ENCODE assay signal across 24 mouse cellular contexts in genomic region chr17:3803507-3803906, GRCm38 (mm10).
"Had no signal": no experiment of that assay in that cellular context is flagged by ENCODE, and none has a peak within 500 bp of the region (broad histone marks: within the 10 kb centered on the region; RNA-seq: fewer than 3 reads in every experiment).

No protein-coding gene starts in this region.

- ATAC-seq: liver, postnatal 0 days; lung, postnatal 0 days; midbrain, embryonic 13.5 days had no signal

- H3K9me3 ChIP-seq: kidney, embryonic 15.5 days; limb, embryonic 12.5 days; limb, embryonic 15.5 days; midbrain, embryonic 13.5 days; neural tube, embryonic 15.5 days had no signal

- H3K27ac ChIP-seq: kidney, embryonic 15.5 days; left cerebral cortex, adult 2 months; limb, embryonic 12.5 days; limb, embryonic 15.5 days; liver, embryonic 14.5 days; macrophage; midbrain, embryonic 13.5 days; stomach, postnatal 0 days had no signal

- H3K4me1 ChIP-seq: kidney, embryonic 15.5 days; limb, embryonic 12.5 days; limb, embryonic 15.5 days; midbrain, embryonic 13.5 days had no signal

- H3K4me3 ChIP-seq: kidney, embryonic 15.5 days; left cerebral cortex, adult 2 months; limb, embryonic 12.5 days; limb, embryonic 15.5 days; midbrain, embryonic 13.5 days; myocyte; neural tube, embryonic 15.5 days had no signal

- H3K27me3 ChIP-seq: kidney, embryonic 15.5 days; limb, embryonic 12.5 days; limb, embryonic 15.5 days; midbrain, embryonic 13.5 days; neural tube, embryonic 15.5 days had no signal

- H3K4me2 ChIP-seq: kidney, embryonic 15.5 days; limb, embryonic 12.5 days; limb, embryonic 15.5 days; liver, embryonic 11.5 days; lung, embryonic 14.5 days; midbrain, embryonic 13.5 days; neural tube, embryonic 15.5 days had no signal

- H3K36me3 ChIP-seq: kidney, embryonic 15.5 days; limb, embryonic 12.5 days; limb, embryonic 15.5 days; midbrain, embryonic 13.5 days; neural tube, embryonic 15.5 days had no signal

- DNase-seq: kidney, postnatal 10 days; kidney, postnatal 36 days; layer of hippocampus, postnatal 36 days; left cerebral cortex, postnatal 4 days; liver, postnatal 0 days; lung, embryonic 14.5 days; right cerebral cortex, adult 18-20 months; right cerebral cortex, postnatal 14 days; right cerebral cortex, postnatal 4 days; thymus, adult 2 months; thymus, postnatal 14 days; thymus, postnatal 4 days had no signal

- H3K9ac ChIP-seq: kidney, embryonic 15.5 days; limb, embryonic 12.5 days; limb, embryonic 15.5 days; liver, embryonic 14.5 days; liver, postnatal 0 days; lung, embryonic 14.5 days; midbrain, embryonic 13.5 days; neural tube, embryonic 15.5 days had no signal
